Mouse (Mus musculus) heart, postnatal 0 days (tissue): ENCODE data around the gene Sesn3.

Experiments used
- CTCF ChIP-seq: IDR thresholded peaks from 2 replicates; pipeline ENCODE4 v1.5.1; 2016; ENCODE audit warnings: antibody characterized with exemption, control low read depth, low read depth
- EP300 ChIP-seq: IDR thresholded peaks from 2 replicates; pipeline ENCODE4 v1.6.1; 2016; ENCODE audit warnings: antibody characterized with exemption, low read depth

DNA sequence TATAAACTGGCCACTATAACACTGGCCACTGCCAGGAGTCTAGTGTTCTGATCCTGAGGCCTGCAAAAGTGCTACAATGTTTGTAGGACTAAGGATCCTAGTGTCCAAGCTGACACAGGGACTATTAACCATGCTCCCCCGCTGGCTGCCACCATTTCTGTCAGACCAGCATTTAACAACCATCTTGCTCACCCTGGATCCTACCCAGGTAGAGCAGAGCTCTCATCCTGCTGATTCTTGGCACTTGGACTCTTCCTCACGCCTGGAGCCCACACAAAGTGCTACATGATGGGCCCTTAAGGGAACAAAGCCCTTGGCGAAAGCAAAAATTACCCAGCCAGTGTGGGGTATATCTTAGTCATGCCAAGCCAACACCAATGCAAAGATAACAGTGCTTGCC, 62.0 kb downstream of the Sesn3 start:
- no peak for TF ChIP-seq CTCF
- TF ChIP-seq EP300: no peak
